Mouse (Mus musculus): ENCODE measurements at regions not wholly inside any gene's neighbourhood (a gene's known extent, or its start where the extent isn't known, plus 50 kb on each side); places are given as distances from the start of the nearest gene placed in this dataset.

- TF ChIP-seq CTCF (IDR thresholded peaks at IDR 0.05; ENCODE audit: borderline replicate concordance, insufficient read depth, low read depth, low read length) (no peak), POLR2A (IDR thresholded peaks at IDR 0.05; ENCODE audit: borderline replicate concordance, insufficient read depth, low read length) (no peak)
Measured at GRCm38 (mm10) chr15:31087607-31088006, 136.5 kb upstream of the Dap start.
